Mouse (Mus musculus) embryo, embryonic 11 days (tissue): ENCODE measurements around the gene Ubd.
"Not testable (repeated sequence)": the region's sequence is repeated elsewhere in the genome, so short reads cannot be mapped to it uniquely, and the experiment has no call there.

Source experiments
- DNase-seq: peaks from one replicate; pipeline ENCODE4 v3.0.0-alpha.2; 2015

Gene Ubd

GRCm38 (mm10) chr17:37193656-37194055, at the start of gene Ubd:
Gene Ubd (plus strand): TSS chr17:37193892.
- no peak for DNase-seq

GRCm38 (mm10) chr17:37161394-37161793, 32.3 kb upstream of the Ubd start, which contains the start of gene Olfr93:
Gene Olfr93 (minus strand): TSS chr17:37161494.
- no peak for DNase-seq

DNA sequence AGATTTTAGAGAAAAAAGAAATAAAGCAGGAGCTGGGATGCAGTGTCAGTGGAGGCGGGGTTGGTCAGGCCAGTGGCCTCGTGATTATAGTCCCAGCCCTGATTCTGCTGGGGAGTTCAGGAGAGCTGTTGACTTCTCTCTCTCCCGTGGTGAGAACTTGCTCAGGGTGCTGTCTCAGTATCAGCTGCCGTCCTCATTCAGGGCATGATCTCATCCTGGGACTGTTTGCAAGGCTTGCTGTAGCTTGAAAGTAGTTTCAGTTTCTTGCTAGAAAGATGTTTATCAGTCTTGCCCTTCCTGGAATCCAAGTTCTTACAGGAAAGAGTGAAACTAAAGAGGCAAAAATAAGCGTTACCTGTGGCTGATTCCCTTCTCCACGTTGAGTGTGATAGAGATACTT, 8.2 kb upstream of the Ubd start:
- no peak for DNase-seq

DNA sequence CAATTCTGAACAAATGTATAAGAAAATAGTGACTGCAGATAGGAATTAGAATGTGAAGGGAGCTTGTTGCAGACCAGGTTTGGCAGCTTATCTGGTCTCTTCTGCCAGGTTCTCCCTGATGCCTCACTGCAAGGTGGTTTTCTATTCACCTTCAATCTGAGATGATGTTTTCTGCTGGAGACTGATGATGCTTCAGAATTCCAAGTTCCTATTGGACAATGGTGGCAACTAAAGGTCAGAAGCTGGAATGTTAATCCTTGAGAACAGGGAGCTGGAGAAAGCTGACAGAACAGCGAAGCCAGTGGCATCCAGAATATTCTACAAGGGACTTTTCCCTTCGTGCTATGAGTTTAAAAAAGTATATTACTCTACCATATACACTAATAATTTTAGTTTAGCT, 3.0 kb upstream of the Ubd start:
- DNase-seq, result peak; percentile 26

DNA sequence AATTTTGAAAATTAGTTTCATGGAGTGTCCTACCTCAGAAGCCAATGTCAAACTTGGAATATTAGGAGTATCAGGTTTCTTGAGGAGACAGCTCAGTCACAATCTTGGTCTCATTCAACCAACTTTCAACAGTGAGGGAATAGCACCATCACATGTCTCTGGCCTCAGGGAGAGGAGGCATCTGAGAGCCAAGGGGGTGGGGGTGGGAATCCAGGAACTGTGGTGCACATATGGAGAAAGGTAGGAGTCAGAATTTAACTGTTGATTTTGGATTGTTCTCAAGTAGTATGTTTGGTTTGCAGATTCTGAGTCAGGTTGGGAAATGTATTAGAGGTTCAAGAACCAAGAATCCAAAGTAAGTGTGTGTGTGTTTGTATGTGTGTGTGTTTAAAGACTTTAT, 660 bp upstream of the Ubd start:
- DNase-seq, result no peak

DNA sequence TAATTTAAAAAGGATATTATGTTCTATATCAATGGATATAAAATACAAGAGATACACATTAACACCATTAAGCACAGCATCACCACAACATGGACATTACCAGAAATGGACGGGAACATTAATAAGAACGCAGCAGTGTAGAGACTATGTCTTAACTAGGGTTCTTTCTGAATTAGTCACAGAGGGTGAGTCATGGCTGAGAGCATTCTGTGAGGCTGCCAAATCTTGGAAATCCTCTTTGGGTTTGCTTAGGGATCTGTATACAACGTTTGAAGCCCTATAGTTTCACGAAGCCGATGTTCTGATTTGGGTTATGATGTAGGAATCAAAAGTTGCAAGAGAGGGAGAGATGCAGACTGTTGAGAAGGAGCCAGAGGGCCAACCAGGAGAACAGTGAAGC, 1.1 kb downstream of the Ubd start:
- DNase-seq, result no peak

GRCm38 (mm10) chr17:37196845-37197724, 3.4 kb downstream of the Ubd start:
- peak; percentile 77 for DNase-seq

GRCm38 (mm10) chr17:37200894-37201293, 7.2 kb downstream of the Ubd start, which contains the start of gene Olfr94:
Gene Olfr94 (minus strand): TSS chr17:37200994.
- DNase-seq, result no peak

GRCm38 (mm10) chr17:37203206-37203916, 9.7 kb downstream of the Ubd start:
- peak; percentile 86 for DNase-seq

DNA sequence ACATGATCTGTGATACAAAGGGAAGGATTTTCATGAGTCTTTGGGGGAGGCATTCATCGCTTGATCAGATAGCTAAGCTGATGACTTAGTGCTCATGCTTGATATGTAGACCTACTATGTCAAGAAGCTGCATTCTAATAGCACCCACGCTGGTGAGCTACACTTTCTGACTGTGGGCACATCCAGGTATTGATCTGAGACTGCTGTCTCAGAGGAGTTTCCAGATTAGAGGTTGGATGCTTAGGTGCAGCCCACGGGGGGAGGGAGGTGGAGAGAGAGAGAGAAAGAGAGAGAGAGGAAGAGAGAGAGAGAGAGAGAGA, 10.2 kb downstream of the Ubd start:
- DNase-seq, result no peak

- DNase-seq, result peak; percentile 25
Observed at GRCm38 (mm10) chr17:37210884-37211768, 17.4 kb downstream of the Ubd start.

- no peak for DNase-seq
Observed at GRCm38 (mm10) chr17:37213018-37213417, 19.3 kb downstream of the Ubd start, which contains the start of gene Olfr95. Gene Olfr95 (minus strand): TSS chr17:37213118.

GRCm38 (mm10) chr17:37218486-37218885, 24.8 kb downstream of the Ubd start:
- no peak for DNase-seq

GRCm38 (mm10) chr17:37219846-37220245, 26.2 kb downstream of the Ubd start, which contains the start of gene Olfr96:
Gene Olfr96 (plus strand): TSS chr17:37220146.
- DNase-seq, result no peak

DNA sequence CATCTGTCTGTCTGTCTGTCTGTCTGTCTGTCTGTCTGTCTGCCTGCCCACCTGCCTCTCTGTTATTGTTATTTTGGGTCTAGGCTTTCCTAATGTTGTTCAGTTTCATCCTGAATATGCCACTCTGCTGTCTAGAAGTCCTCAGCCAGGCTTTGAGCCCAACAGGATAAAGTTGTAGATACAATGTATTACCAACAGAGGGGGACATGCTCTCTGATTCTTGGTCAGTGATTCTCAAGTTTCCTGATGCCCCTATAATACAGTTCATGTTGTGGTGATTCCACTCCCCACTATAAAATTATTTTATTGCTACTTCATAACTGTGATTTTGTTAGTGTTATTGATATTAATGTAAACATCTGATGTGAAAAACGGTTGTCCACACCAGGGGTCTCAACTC, 28.2 kb downstream of the Ubd start:
- DNase-seq, result peak; percentile 7

- DNase-seq, result not testable (repeated sequence)
Observed at GRCm38 (mm10) chr17:37237230-37237629, 43.5 kb downstream of the Ubd start, which contains the start of gene Olfr97. Gene Olfr97 (minus strand): TSS chr17:37237330.

DNA sequence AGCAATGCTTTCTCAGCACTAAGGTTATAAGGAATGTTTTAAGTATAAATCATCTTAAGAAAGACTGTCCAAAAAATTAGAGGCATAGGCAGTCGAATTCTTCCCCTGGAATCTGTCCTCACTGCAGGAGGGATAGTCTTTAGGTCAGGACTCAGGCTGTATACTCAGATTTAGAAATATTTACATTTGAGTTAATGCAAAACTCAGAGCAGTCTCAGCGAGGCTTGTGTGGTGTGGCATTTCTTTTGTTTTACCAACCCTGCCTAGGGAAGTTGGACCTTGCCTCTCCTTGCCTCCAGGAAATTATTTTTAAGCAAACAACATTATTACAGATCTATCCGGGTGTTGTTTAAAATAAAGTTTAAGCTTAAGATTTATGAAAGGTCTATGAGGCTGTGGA, 48.5 kb downstream of the Ubd start:
- DNase-seq, result no peak
